Mouse (Mus musculus): ENCODE measurements around the gene Scyl1.

Scyl1 gene

GRCm38 (mm10) chr19:5787920-5788319, 16.7 kb upstream of the Scyl1 start:
- no peak for DNase-seq (ENCODE audit: low read depth, low spot score)

GRCm38 (mm10) chr19:5787128-5787635, 16.0 kb upstream of the Scyl1 start:
- DNase-seq (ENCODE audit: low read depth, low spot score), result no peak

- peak; percentile 68 for DNase-seq (ENCODE audit: low read depth, low spot score)
Measured at GRCm38 (mm10) chr19:5786441-5787114, 15.4 kb upstream of the Scyl1 start.

- DNase-seq (ENCODE audit: low read depth, low spot score), result no peak
Measured at GRCm38 (mm10) chr19:5784958-5785577, 13.8 kb upstream of the Scyl1 start.

- no peak for DNase-seq (ENCODE audit: low read depth, low spot score)
Measured at GRCm38 (mm10) chr19:5782121-5782520, 10.9 kb upstream of the Scyl1 start.

- no peak for DNase-seq (ENCODE audit: low read depth, low spot score)
Measured at GRCm38 (mm10) chr19:5781532-5781931, 10.3 kb upstream of the Scyl1 start.

- no peak for DNase-seq (ENCODE audit: low read depth, low spot score)
Measured at GRCm38 (mm10) chr19:5780203-5780602, 9.0 kb upstream of the Scyl1 start.

- DNase-seq (ENCODE audit: low read depth, low spot score), result no peak
Measured at GRCm38 (mm10) chr19:5778312-5778711, 7.1 kb upstream of the Scyl1 start.

GRCm38 (mm10) chr19:5777387-5778032, 6.3 kb upstream of the Scyl1 start:
- DNase-seq (ENCODE audit: low read depth, low spot score), result no peak

- no peak for DNase-seq (ENCODE audit: low read depth, low spot score)
Measured at GRCm38 (mm10) chr19:5770311-5770710, 908 bp downstream of the Scyl1 start.

GRCm38 (mm10) chr19:5767271-5767670, 3.9 kb downstream of the Scyl1 start:
- no peak for DNase-seq (ENCODE audit: low read depth, low spot score)

- DNase-seq (ENCODE audit: low read depth, low spot score), result no peak
Measured at GRCm38 (mm10) chr19:5763163-5763562, 8.1 kb downstream of the Scyl1 start.

GRCm38 (mm10) chr19:5758878-5759403, 12.3 kb downstream of the Scyl1 start:
- no peak for DNase-seq (ENCODE audit: low read depth, low spot score)

GRCm38 (mm10) chr19:5756991-5757636, 14.1 kb downstream of the Scyl1 start:
- DNase-seq (ENCODE audit: low read depth, low spot score), result no peak

GRCm38 (mm10) chr19:5756321-5756985, 14.8 kb downstream of the Scyl1 start:
- no peak for DNase-seq (ENCODE audit: low read depth, low spot score)

GRCm38 (mm10) chr19:5751742-5752141, 19.5 kb downstream of the Scyl1 start:
- no peak for DNase-seq (ENCODE audit: low read depth, low spot score)

GRCm38 (mm10) chr19:5750951-5751350, 20.3 kb downstream of the Scyl1 start:
- no peak for DNase-seq (ENCODE audit: low read depth, low spot score)

GRCm38 (mm10) chr19:5749476-5749875, 21.7 kb downstream of the Scyl1 start:
- no peak for DNase-seq (ENCODE audit: low read depth, low spot score)

GRCm38 (mm10) chr19:5746907-5747363, 24.3 kb downstream of the Scyl1 start:
- DNase-seq (ENCODE audit: low read depth, low spot score), result no peak

GRCm38 (mm10) chr19:5745756-5746710, 25.2 kb downstream of the Scyl1 start:
- no peak for DNase-seq (ENCODE audit: low read depth, low spot score)

All from retina, adult 2 months (tissue).